Mouse (Mus musculus) liver, postnatal 0 days (tissue): Measurements from ENCODE around the gene Lin52. TPM values are rescaled to one million over a fixed set of nuclear protein-coding genes. Genes with fewer than 3 reads are reported as not detected.
"Not testable (repeated sequence)": the region's sequence is repeated elsewhere in the genome, so short reads cannot be mapped to it uniquely, and the experiment has no call there.

ENCODE experiments used
- ATAC-seq: fragments of 200-750 bp; cut with Nextera tagmentation; 2 replicates; pipeline ENCODE4 v1.8.0; 2017; ENCODE audit warnings: mild to moderate bottlenecking, moderate library complexity
- DNase-seq: peaks from one replicate; pipeline ENCODE4 v3.0.0-alpha.2; 2016
- H3K27ac ChIP-seq: fragments of 300-500 bp; sonication (generic); 2 replicates; pipeline ENCODE4 v1.5.1; 2014; ENCODE audit warnings: antibody characterized with exemption, moderate library complexity, mild to moderate bottlenecking, low read depth
- H3K27me3 ChIP-seq: fragments of 300-500 bp; sonication (generic); 2 replicates; pipeline ENCODE4 v1.6.1; 2014; ENCODE audit warnings: low read length, control low read depth, mixed read lengths; ENCODE audit not compliant: insufficient read depth
- H3K36me3 ChIP-seq: fragments of 300-500 bp; sonication (generic); replicated peaks from 2 replicates; pipeline ENCODE4 v1.6.1; 2014; ENCODE audit warnings: mild to moderate bottlenecking, control low read depth, low read length, moderate library complexity, mixed read lengths; ENCODE audit not compliant: insufficient read depth
- H3K4me1 ChIP-seq: fragments of 300-500 bp; sonication (generic); 2 replicates; pipeline ENCODE4 v1.6.1; 2014; ENCODE audit warnings: antibody characterized with exemption, mild to moderate bottlenecking, control low read depth; ENCODE audit not compliant: insufficient read depth
- H3K4me2 ChIP-seq: fragments of 300-500 bp; sonication (generic); 2 replicates; pipeline ENCODE4 v1.6.1; 2014; ENCODE audit warnings: low read depth, mild to moderate bottlenecking, low read length, moderate library complexity, mixed read lengths
- H3K4me3 ChIP-seq: fragments of 300-500 bp; sonication (generic); 2 replicates; pipeline ENCODE4 v1.5.1; 2014; ENCODE audit warnings: low read depth, low read length
- H3K9ac ChIP-seq: fragments of 300-500 bp; sonication (generic); replicated peaks from 2 replicates; pipeline ENCODE4 v1.6.1; 2014; ENCODE audit warnings: mild to moderate bottlenecking, moderate library complexity
- H3K9me3 ChIP-seq: fragments of 300-500 bp; sonication (generic); 2 replicates; pipeline ENCODE4 v1.6.1; 2016; ENCODE audit warnings: mild to moderate bottlenecking, control low read depth, low read length, mixed read lengths
- CTCF ChIP-seq: sonication (generic); IDR thresholded peaks from 2 replicates; pipeline ENCODE4 v1.5.1; 2016; ENCODE audit warnings: antibody characterized with exemption, low read depth
- EP300 ChIP-seq: IDR thresholded peaks from 2 replicates; pipeline ENCODE4 v1.6.1; 2016; ENCODE audit warnings: antibody characterized with exemption, low read depth, mild to moderate bottlenecking
- WGBS: fragments of 180-500 bp; shearing (Covaris S2); extraction: QIAGEN DNeasy Blood & Tissue Kit; methylation state at CpG from one replicate; pipeline ENCODE4 v1.1.7; 2014; ENCODE audit not compliant: insufficient replicate concordance; 5-methylcytosine and 5-hydroxymethylcytosine counted together
- polyA plus RNA-seq: library from polyadenylated mRNA; unstranded; fragments of >200 nt; fragmentation: Nextera tagmentation; extraction: Ambion mirVana; gene quantifications from 2 replicates; pipeline ENCODE4 v1.2.1, GENCODE M21; 2015

The Lin52 gene
- polyA plus RNA-seq, 1 experiment from 2014 or later, result 7.8 TPM

DNA sequence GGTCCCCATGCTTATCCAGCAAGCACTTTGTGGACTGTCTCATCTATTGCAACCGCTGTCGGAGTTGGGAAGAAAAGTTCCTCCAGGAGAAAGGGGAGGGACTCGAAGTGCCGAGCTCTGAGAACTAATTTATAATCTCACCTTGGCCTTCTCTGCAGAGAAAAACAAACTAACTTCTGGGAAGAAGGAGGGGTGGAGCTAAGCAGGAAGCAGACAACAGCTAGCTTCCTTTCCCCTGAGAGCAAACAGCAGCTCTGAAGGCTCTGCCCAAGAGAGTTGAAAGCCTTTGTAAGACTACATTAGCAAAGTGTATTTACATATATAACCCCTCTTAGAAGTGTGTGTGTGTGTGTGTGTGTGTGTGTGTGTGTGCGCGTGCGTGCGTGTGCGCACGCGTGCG lies 74.2 kb downstream of the Lin52 start:
- no peak overlapping the region for H3K27ac ChIP-seq

DNA sequence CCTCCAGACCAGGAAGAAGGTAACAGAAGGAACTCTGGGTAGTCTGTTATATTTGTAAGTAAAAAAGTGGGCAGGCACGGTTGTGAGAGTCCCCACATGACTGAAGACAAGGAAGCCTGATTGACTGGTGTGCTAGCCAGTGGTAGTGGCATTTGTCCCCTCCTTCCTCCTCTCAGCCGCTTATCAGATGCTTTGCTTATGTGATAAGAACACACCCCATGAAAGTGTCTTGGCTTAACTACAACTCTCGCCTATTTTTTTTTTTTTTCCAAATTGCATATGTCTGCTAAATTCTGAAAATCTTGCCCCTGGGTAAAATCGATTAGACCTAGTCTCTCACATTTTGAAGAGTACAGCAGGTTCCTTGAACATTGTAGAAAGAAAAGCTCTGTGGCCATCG lies 79.2 kb downstream of the Lin52 start:
- H3K27me3 ChIP-seq, result no peaks in the 10 kb centered on the region
- no peak overlapping the region for H3K27ac ChIP-seq
- H3K36me3 ChIP-seq, result 0 out of 2 replicates have a peak, but pooled peaks cover 3% of the 10 kb centered on the region
- no peak overlapping the region for H3K4me3 ChIP-seq
- DNase-seq, result no peak
- no peak overlapping the region for H3K4me2 ChIP-seq
- no peak for ATAC-seq
- H3K4me1 ChIP-seq, result 0 out of 2 replicates have a peak, but pooled peaks cover 3% of the 10 kb centered on the region
- H3K9me3 ChIP-seq, result no peaks in the 10 kb centered on the region
- WGBS, result 62% methylated on average over 5 of the region's 5 CpGs
- H3K9ac ChIP-seq, result no peak overlapping the region
- TF ChIP-seq CTCF (no peak), EP300 (no peak)

More for the DNA sequence above, 74.2 kb downstream of the Lin52 start:
- DNase-seq, result no peak
- no peaks in the 10 kb centered on the region for H3K4me1 ChIP-seq
- H3K4me3 ChIP-seq, result no peak overlapping the region
- no peaks in the 10 kb centered on the region for H3K27me3 ChIP-seq
- no peak for TF ChIP-seq CTCF
- TF ChIP-seq EP300, result no peak
- H3K9ac ChIP-seq, result no peak overlapping the region
- 80% methylated on average over 12 of the region's 12 CpGs for WGBS
- H3K9me3 ChIP-seq, result no peaks in the 10 kb centered on the region
- ATAC-seq, result no peak
- no peaks in the 10 kb centered on the region; the same call in 1 of the 2 replicates for H3K36me3 ChIP-seq
- H3K4me2 ChIP-seq, result no peak overlapping the region

DNA sequence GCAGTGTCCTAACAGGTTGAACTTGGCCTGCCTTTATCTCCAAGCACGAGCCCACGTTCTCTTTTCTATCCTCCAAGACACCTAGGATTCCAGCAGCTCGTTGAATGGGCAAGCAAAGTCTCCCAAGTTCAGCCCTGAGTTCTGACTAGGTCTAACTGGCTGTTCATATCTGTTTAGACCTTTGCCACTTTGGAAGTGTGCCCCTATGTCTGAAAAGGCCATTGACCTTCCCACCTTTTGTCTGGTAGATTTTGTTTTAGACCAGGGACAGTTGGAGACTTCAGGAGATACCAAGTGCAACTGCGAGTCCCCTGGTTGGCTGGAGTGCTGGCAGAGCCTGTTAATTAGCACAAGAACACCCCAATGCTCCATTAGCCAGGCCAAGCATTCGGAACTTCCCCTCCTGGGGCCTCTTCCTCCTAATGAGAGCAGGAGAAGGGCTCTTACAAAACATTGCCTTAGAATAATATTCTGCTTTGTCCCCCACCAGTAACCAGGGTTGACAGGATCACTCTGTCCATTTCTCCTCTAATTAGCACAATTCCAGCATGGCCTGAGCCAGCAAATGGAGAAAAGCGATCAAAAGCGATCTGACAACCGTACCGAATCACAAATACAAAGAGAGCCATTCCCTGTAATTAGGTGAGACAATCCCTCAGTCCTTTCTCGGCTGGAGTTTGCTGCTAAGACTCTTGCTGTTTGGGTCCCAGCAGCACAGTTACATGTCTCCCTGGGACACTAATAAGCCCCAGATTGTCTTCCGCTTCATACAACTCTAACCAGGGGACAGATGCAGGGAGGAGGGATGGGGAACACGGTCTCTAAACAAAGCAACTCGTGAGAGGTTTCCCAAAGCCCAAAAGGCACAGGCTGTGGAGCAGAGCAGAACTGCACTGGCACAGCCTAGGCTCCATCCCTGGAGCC lies 80.9 kb downstream of the Lin52 start:
- Histone ChIP-seq H3K4me3 (no peak overlapping the region), H3K9ac (no peak overlapping the region), H3K9me3 (no peaks in the 10 kb centered on the region), H3K36me3 (0 out of 2 replicates have a peak, but pooled peaks cover 3% of the 10 kb centered on the region), H3K27ac (no peak overlapping the region), H3K27me3 (no peaks in the 10 kb centered on the region), H3K4me2 (no peak overlapping the region), H3K4me1 (0 out of 2 replicates have a peak, but pooled peaks cover 3% of the 10 kb centered on the region)
- WGBS, result 84% methylated on average over 13 of the region's 13 CpGs
- no peak for DNase-seq
- TF ChIP-seq CTCF (no peak), EP300 (no peak)
- ATAC-seq, result no peak

GRCm38 (mm10) chr12:84532830-84533199 lies 81.6 kb downstream of the Lin52 start:
- Histone ChIP-seq H3K36me3 (0 out of 2 replicates have a peak, but pooled peaks cover 3% of the 10 kb centered on the region), H3K27ac (no peak overlapping the region), H3K4me1 (0 out of 2 replicates have a peak, but pooled peaks cover 3% of the 10 kb centered on the region), H3K4me3 (no peak overlapping the region), H3K9me3 (no peaks in the 10 kb centered on the region), H3K9ac (no peak overlapping the region), H3K4me2 (no peak overlapping the region), H3K27me3 (no peaks in the 10 kb centered on the region)
- ATAC-seq (no peak), DNase-seq (no peak)
- WGBS, result 92% methylated on average over 8 of the region's 8 CpGs
- TF ChIP-seq CTCF (no peak), EP300 (no peak)

GRCm38 (mm10) chr12:84533706-84534486 lies 82.7 kb downstream of the Lin52 start:
- Histone ChIP-seq H3K4me3 (no peak overlapping the region), H3K9ac (no peak overlapping the region), H3K36me3 (0 out of 2 replicates have a peak, but pooled peaks cover 3% of the 10 kb centered on the region), H3K9me3 (no peaks in the 10 kb centered on the region), H3K4me2 (no peak overlapping the region), H3K4me1 (0 out of 2 replicates have a peak, but pooled peaks cover 3% of the 10 kb centered on the region), H3K27ac (no peak overlapping the region), H3K27me3 (no peaks in the 10 kb centered on the region)
- ATAC-seq, result no peak
- DNase-seq, result peak; percentile 32
- no peak for TF ChIP-seq CTCF
- TF ChIP-seq EP300, result no peak
- WGBS, result 78% methylated on average over 7 of the region's 7 CpGs

- not testable (repeated sequence) for H3K27ac ChIP-seq, H3K9me3 ChIP-seq, H3K4me2 ChIP-seq, H3K9ac ChIP-seq, H3K36me3 ChIP-seq, H3K4me3 ChIP-seq, H3K27me3 ChIP-seq, ATAC-seq, H3K4me1 ChIP-seq
- DNase-seq, result peak; percentile 36
- WGBS, result 91% methylated on average over 3 of the region's 3 CpGs
- peak; percentile 66 for TF ChIP-seq CTCF
Observed at GRCm38 (mm10) chr12:84539537-84539936, 88.3 kb downstream of the Lin52 start.
